Mouse (Mus musculus) B cell, adult (primary cell): ENCODE measurements around the gene Mus81. TPM values are rescaled to one million over a fixed set of nuclear protein-coding genes. Genes with fewer than 3 reads are reported as not detected.

Source experiments
- total RNA-seq: library from RNA; stranded (reverse); gene quantifications from 4 replicates; pipeline ENCODE4 v1.2.4, GENCODE M21; 2023; ENCODE audit not compliant: inconsistent age

Gene Mus81
- total RNA-seq: 40.8 to 48.0 TPM (median 43.1 TPM) in 4 replicates

GRCm38 (mm10) chr19:5487768-5488550 lies at the start of gene Mus81:
Gene Mus81, minus strand, starts transcription at chr19:5488402.

GRCm38 (mm10) chr19:5510031-5511026 lies 22.1 kb upstream of the Mus81 start, which contains the start of gene Snx32:
Gene Snx32, minus strand, starts transcription at chr19:5510538.

GRCm38 (mm10) chr19:5503687-5504086 lies 15.5 kb upstream of the Mus81 start, which contains the start of gene 1700020D05Rik:
Gene 1700020D05Rik, minus strand, starts transcription at chr19:5503787.

GRCm38 (mm10) chr19:5490313-5490897 lies 2.2 kb upstream of the Mus81 start, which contains the start of gene Cfl1:
Gene Cfl1, plus strand, starts transcription at chr19:5490455.

GRCm38 (mm10) chr19:5473720-5474119 lies 14.5 kb downstream of the Mus81 start, which contains the start of gene Efemp2:
Gene Efemp2, plus strand, starts transcription at chr19:5473954.

GRCm38 (mm10) chr19:5468374-5468773 lies 19.8 kb downstream of the Mus81 start, which contains the start of gene Ctsw:
Gene Ctsw, minus strand, starts transcription at chr19:5468507.

GRCm38 (mm10) chr19:5460465-5460911 lies 27.7 kb downstream of the Mus81 start, which contains the start of gene Fibp:
Gene Fibp, plus strand, starts transcription at chr19:5460615.

DNA sequence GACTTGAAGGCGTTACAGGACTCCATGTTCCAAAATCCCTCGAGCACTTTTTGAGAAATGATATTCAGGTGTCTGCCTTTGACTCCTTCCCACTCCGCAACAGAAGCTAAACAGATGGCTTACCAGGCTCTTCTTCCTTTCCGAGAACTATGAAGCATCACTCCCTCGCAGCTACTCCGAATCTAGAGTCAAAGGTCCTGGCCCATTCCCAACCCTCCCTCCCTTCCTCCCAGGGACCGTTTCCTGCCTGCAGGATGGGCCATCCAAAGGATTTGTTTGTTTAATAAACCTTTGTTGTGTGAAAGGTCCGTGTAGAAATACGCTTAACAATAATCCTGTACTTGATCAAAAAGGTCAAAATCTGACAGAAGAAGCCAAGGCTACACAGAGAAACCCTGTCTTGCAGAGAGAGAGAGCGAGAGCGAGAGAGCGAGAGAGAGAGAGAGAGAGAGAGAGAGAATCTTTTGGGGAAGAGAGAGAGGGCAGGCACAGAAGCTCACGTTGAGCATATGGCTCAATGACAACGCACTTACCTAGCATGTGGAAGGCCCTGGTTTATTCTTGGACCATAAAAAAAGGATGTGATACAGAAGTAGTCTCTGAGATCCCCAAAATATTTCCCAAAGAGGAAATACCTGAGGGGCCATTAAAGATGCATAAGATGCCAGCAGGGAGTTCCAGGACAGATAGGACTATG lies 30.3 kb downstream of the Mus81 start, which contains the start of gene Ccdc85b:
TSS of gene Ccdc85b (minus strand) at position 149 of the 697 bp plus-strand sequence.

GRCm38 (mm10) chr19:5447515-5448353 lies 40.5 kb downstream of the Mus81 start, which contains the start of gene Fosl1:
Gene Fosl1, plus strand, starts transcription at chr19:5447547.

Other genes starting within 250 kb of the Mus81 start
- 72.2 to 78.0 TPM (median 74.1 TPM) in 4 replicates for gene Pacs1, start 215.3 kb downstream of the Mus81 start, total RNA-seq
- 317 to 332 TPM (median 327 TPM) in 4 replicates for gene Sf3b2, start 192.9 kb downstream of the Mus81 start, total RNA-seq
- not detected in 4 replicates for gene Gal3st3, start 190.1 kb downstream of the Mus81 start, total RNA-seq
- gene Catsper1, start 152.7 kb downstream of the Mus81 start, total RNA-seq: not detected in 4 replicates
- gene Cst6, start 138.8 kb downstream of the Mus81 start, total RNA-seq: 0.58 to 1.0 TPM in 2 of 4 replicates, not detected in the others
- 34.1 to 40.3 TPM (median 37.2 TPM) in 4 replicates for gene Eif1ad, start 121.7 kb downstream of the Mus81 start, total RNA-seq
- 90.5 to 106 TPM (median 95.8 TPM) in 4 replicates for gene Banf1, start 121.2 kb downstream of the Mus81 start, total RNA-seq
- 176 to 199 TPM (median 188 TPM) in 4 replicates for gene Sart1, start 99.7 kb downstream of the Mus81 start, total RNA-seq
- gene Tsga10ip, start 85.9 kb downstream of the Mus81 start, total RNA-seq: not detected in 4 replicates
- gene Drap1, start 63.4 kb downstream of the Mus81 start, total RNA-seq: 168 to 181 TPM (median 171 TPM) in 4 replicates
- gene AI837181, start 63.3 kb downstream of the Mus81 start, total RNA-seq: 56.0 to 61.6 TPM (median 59.0 TPM) in 4 replicates
- gene Fosl1, start 40.9 kb downstream of the Mus81 start, total RNA-seq: 0.55 to 3.8 TPM (median 0.75 TPM) in 4 replicates
- gene Ccdc85b, start 30.5 kb downstream of the Mus81 start, total RNA-seq: 2.8 to 3.3 TPM (median 3.0 TPM) in 4 replicates
- 107 to 110 TPM (median 109 TPM) in 4 replicates for gene Fibp, start 27.8 kb downstream of the Mus81 start, total RNA-seq
- gene Ctsw, start 19.9 kb downstream of the Mus81 start, total RNA-seq: 0.90 to 2.0 TPM (median 1.3 TPM) in 4 replicates
- 1.8 TPM in 1 of 4 replicates, not detected in the others for gene Efemp2, start 14.4 kb downstream of the Mus81 start, total RNA-seq
- gene Cfl1, start 2.1 kb upstream of the Mus81 start, total RNA-seq: 1,329 to 1,431 TPM (median 1,341 TPM) in 4 replicates
- 0.93 to 2.6 TPM (median 2.2 TPM) in 4 replicates for gene 1700020D05Rik, start 15.4 kb upstream of the Mus81 start, total RNA-seq
- 7.9 to 10.5 TPM (median 9.1 TPM) in 4 replicates for gene Snx32, start 22.1 kb upstream of the Mus81 start, total RNA-seq
- 0.27 TPM in 1 of 4 replicates, not detected in the others for gene Ovol1, start 72.2 kb upstream of the Mus81 start, total RNA-seq
- gene Ap5b1, start 79.6 kb upstream of the Mus81 start, total RNA-seq: 13.8 to 21.1 TPM (median 19.0 TPM) in 4 replicates
- gene Rnaseh2c, start 113.5 kb upstream of the Mus81 start, total RNA-seq: 88.3 to 130 TPM (median 99.7 TPM) in 4 replicates
- 104 to 120 TPM (median 115 TPM) in 4 replicates for gene Kat5, start 121.8 kb upstream of the Mus81 start, total RNA-seq
- gene Rela, start 149.1 kb upstream of the Mus81 start, total RNA-seq: 140 to 150 TPM (median 143 TPM) in 4 replicates
- gene Sipa1, start 175.3 kb upstream of the Mus81 start, total RNA-seq: 618 to 650 TPM (median 632 TPM) in 4 replicates
- gene Map3k11, start 200.3 kb upstream of the Mus81 start, total RNA-seq: 52.6 to 59.1 TPM (median 55.7 TPM) in 4 replicates
- gene Pcnx3, start 200.5 kb upstream of the Mus81 start, total RNA-seq: 187 to 202 TPM (median 194 TPM) in 4 replicates
- not detected in 4 replicates for gene Kcnk7, start 216.0 kb upstream of the Mus81 start, total RNA-seq
- 49.9 to 52.9 TPM (median 51.1 TPM) in 4 replicates for gene Ehbp1l1, start 237.9 kb upstream of the Mus81 start, total RNA-seq
- gene Fam89b, start 241.3 kb upstream of the Mus81 start, total RNA-seq: 19.9 to 23.5 TPM (median 21.9 TPM) in 4 replicates